Mouse (Mus musculus) hindbrain, embryonic 12.5 days (tissue): ENCODE measurements at regions not wholly inside any gene's neighbourhood (a gene's known extent, or its start where the extent isn't known, plus 50 kb on each side); places are given as distances from the start of the nearest gene placed in this dataset.

Source experiments
- ATAC-seq: fragments of 200-750 bp; cut with Nextera tagmentation; 2 replicates; pipeline ENCODE4 v1.8.0; 2017; ENCODE audit warnings: moderate TSS enrichment; ENCODE audit not compliant: low FRiP score
- H3K27ac ChIP-seq: fragments of 300-500 bp; sonication (generic); 2 replicates; pipeline ENCODE4 v1.5.1; 2016; ENCODE audit warnings: mild to moderate bottlenecking
- H3K27me3 ChIP-seq: fragments of 300-500 bp; sonication (generic); 2 replicates; pipeline ENCODE4 v1.6.1; 2016; ENCODE audit warnings: mild to moderate bottlenecking
- H3K36me3 ChIP-seq: fragments of 300-500 bp; sonication (generic); 2 replicates; pipeline ENCODE4 v1.6.1; 2016; ENCODE audit warnings: mild to moderate bottlenecking
- H3K4me1 ChIP-seq: fragments of 300-500 bp; sonication (generic); 2 replicates; pipeline ENCODE4 v1.6.1; 2016
- H3K4me2 ChIP-seq: fragments of 300-500 bp; sonication (generic); replicated peaks from 2 replicates; pipeline ENCODE4 v1.6.1; 2016; ENCODE audit warnings: mild to moderate bottlenecking
- H3K4me3 ChIP-seq: fragments of 300-500 bp; sonication (generic); 2 replicates; pipeline ENCODE4 v1.5.1; 2016; ENCODE audit warnings: mild to moderate bottlenecking
- H3K9ac ChIP-seq: fragments of 300-500 bp; sonication (generic); 2 replicates; pipeline ENCODE4 v1.6.1; 2016; ENCODE audit warnings: mild to moderate bottlenecking, moderate library complexity
- H3K9me3 ChIP-seq: fragments of 300-500 bp; sonication (generic); replicated peaks from 2 replicates; pipeline ENCODE4 v1.6.1; 2016; ENCODE audit warnings: mild to moderate bottlenecking
- WGBS: fragments of 180-500 bp; shearing (Covaris S2); methylation state at CpG from one replicate; pipeline ENCODE4 v1.1.7; 2016; 5-methylcytosine and 5-hydroxymethylcytosine counted together

DNA sequence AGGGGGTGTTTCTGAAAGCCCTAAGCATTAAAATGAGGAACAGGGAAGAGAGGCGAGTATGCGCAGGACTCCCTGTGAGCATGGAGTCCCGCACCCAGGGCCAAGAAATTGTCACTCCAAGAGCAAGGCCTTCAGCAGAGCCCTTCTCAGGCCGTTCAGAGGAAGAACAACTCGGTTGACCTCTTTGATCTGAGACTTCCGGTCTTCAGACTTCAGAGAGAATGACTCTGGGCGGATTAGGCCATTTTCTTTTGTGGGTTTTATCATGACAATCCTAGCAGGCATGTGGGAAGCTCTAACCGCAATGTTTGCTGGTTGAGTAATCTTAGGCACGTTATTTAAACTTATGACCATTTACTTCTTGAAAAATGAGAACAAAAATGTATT, 193.9 kb upstream of the Creb1 start:
- H3K4me2 ChIP-seq: 0 out of 2 replicates have a peak overlapping the region, but pooled peaks have one; percentile 13
- H3K4me1 ChIP-seq: peaks cover 11% of the 10 kb centered on the region
- no peak overlapping the region for H3K9ac ChIP-seq
- 53% methylated on average over 9 of the region's 9 CpGs for WGBS
- ATAC-seq: no peak
- H3K27ac ChIP-seq: peak overlapping the region; percentile 50
- H3K36me3 ChIP-seq: no peaks in the 10 kb centered on the region
- H3K27me3 ChIP-seq: no peaks in the 10 kb centered on the region
- no peaks in the 10 kb centered on the region for H3K9me3 ChIP-seq
- no peak overlapping the region for H3K4me3 ChIP-seq

- ATAC-seq: peak; percentile 58
- H3K36me3 ChIP-seq: no peaks in the 10 kb centered on the region
- WGBS: 53% methylated on average over 25 of the region's 25 CpGs
- peak overlapping the region; percentile 13; the same call in 1 of the 2 replicates for H3K4me2 ChIP-seq
- H3K9ac ChIP-seq: no peak overlapping the region
- no peak overlapping the region for H3K4me3 ChIP-seq
- H3K27me3 ChIP-seq: no peaks in the 10 kb centered on the region
- peak overlapping the region; percentile 50 for H3K27ac ChIP-seq
- peaks cover 11% of the 10 kb centered on the region for H3K4me1 ChIP-seq
- H3K9me3 ChIP-seq: no peaks in the 10 kb centered on the region
Observed at GRCm38 (mm10) chr1:64337619-64338574, 194.5 kb upstream of the Creb1 start.

GRCm38 (mm10) chr1:64331566-64331965, 200.9 kb upstream of the Creb1 start:
- WGBS: 74% methylated on average over 2 of the region's 2 CpGs
- no peak for ATAC-seq
- Histone ChIP-seq H3K4me1 (no peaks in the 10 kb centered on the region), H3K9ac (no peak overlapping the region), H3K9me3 (no peaks in the 10 kb centered on the region), H3K27ac (no peak overlapping the region), H3K36me3 (no peaks in the 10 kb centered on the region), H3K27me3 (no peaks in the 10 kb centered on the region), H3K4me3 (no peak overlapping the region), H3K4me2 (no peak overlapping the region)

DNA sequence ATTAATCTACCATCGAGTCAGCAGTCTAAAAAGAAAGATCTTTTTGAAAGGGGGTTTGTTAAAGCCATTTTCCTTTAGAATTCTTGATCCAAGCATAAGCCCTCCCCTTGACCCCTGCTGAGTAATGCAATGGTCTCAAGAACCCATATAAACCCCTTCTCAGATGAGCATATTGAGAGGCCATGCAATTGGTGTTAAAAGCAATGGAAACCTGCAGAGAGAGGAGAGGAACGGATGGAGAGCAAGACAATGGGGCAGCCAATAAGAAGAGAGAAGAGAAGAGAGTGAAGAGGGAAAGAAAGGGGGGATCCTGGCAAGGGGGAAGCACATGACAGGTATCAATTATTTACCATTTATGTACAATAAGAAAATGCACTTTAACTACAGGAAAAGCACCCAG, 201.7 kb upstream of the Creb1 start:
- Histone ChIP-seq H3K4me3 (no peak overlapping the region), H3K4me2 (no peak overlapping the region), H3K27me3 (no peaks in the 10 kb centered on the region), H3K9me3 (no peaks in the 10 kb centered on the region), H3K4me1 (no peaks in the 10 kb centered on the region), H3K27ac (no peak overlapping the region), H3K36me3 (no peaks in the 10 kb centered on the region), H3K9ac (no peak overlapping the region)
- 26% methylated on average over 2 of the region's 2 CpGs for WGBS
- no peak for ATAC-seq

- Histone ChIP-seq H3K27ac (no peak overlapping the region), H3K36me3 (no peaks in the 10 kb centered on the region), H3K9ac (no peak overlapping the region), H3K4me3 (no peak overlapping the region), H3K4me2 (no peak overlapping the region), H3K27me3 (no peaks in the 10 kb centered on the region), H3K4me1 (no peaks in the 10 kb centered on the region), H3K9me3 (no peaks in the 10 kb centered on the region)
- WGBS: 87% methylated on average over 4 of the region's 4 CpGs
- ATAC-seq: no peak
Observed at GRCm38 (mm10) chr1:64322197-64322596, 200.1 kb upstream of the Klf7 start.

- no peaks in the 10 kb centered on the region for H3K4me1 ChIP-seq
- H3K4me2 ChIP-seq: no peak overlapping the region
- H3K27me3 ChIP-seq: no peaks in the 10 kb centered on the region
- no peaks in the 10 kb centered on the region for H3K36me3 ChIP-seq
- no peak overlapping the region for H3K9ac ChIP-seq
- H3K4me3 ChIP-seq: no peak overlapping the region
- H3K9me3 ChIP-seq: no peaks in the 10 kb centered on the region
- no peak overlapping the region for H3K27ac ChIP-seq
- WGBS: 80% methylated on average over 3 of the region's 3 CpGs
- ATAC-seq: no peak
Observed at GRCm38 (mm10) chr1:64319155-64319582, 197.1 kb upstream of the Klf7 start.

DNA sequence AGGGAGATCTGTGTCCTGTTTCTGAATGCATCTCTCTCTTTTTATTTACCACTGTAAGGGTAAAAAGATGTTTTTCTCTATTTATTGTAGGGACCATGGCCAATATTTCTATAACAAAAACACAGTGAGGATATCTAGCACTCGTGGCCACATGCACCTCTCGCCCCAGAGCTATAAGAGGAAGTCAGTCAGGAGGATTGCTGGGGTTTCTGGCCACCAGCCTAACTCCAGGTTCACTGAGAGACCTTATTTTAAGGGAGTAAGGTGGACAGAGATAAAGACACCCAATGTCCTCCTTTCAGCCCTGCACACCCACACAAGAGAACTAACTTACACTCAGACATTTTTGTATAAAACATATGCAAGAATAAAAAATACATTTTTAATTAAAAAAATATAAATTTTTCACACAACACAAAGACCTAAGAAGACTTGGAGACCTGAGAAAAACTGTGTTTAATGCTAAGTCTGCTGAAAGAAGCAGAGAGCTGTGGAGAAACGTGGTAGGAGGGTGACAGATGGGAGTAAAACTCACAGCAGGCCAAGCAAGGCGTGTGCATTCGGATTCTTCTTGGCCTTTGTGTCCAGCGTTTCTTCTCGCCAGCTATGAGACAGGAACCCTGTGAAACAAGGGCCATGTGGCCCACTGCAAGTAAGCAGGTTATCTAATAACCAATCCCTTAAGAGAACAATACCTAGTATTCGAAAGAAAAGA, 196.5 kb upstream of the Klf7 start:
- H3K9me3 ChIP-seq: no peaks in the 10 kb centered on the region
- no peak overlapping the region for H3K27ac ChIP-seq
- H3K4me3 ChIP-seq: no peak overlapping the region
- H3K4me1 ChIP-seq: no peaks in the 10 kb centered on the region
- H3K27me3 ChIP-seq: no peaks in the 10 kb centered on the region
- WGBS: 77% methylated on average over 8 of the region's 8 CpGs
- no peak overlapping the region for H3K4me2 ChIP-seq
- no peaks in the 10 kb centered on the region for H3K36me3 ChIP-seq
- no peak overlapping the region for H3K9ac ChIP-seq
- no peak for ATAC-seq

DNA sequence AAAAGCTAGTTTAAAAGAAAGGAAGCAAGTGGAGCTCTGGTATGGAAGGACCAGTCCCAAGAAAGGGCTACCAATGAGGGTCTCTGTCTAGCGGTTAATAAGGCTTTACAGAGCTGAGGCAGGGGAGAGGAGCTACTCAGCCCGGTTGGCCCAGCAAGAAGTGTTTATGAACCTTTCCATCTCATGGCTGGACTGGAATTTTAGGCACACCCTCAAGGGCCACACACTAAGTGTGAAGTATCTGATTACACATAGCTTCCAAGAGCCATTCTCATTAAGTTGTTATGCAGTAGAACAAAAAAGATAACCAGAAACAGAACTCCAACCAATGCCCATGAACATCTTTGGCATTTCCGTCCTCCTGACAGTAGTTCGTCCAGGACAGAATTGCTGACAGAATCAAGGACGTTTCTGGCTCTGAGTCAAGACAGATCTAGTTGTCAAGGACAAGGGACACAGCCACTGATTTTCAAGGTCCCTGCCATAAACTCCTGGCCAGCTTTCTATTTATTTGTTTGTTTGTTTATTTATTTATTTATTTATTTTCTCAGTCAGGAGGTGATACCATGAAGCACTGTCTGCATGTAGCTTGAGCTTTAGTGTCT, 195.1 kb upstream of the Klf7 start:
- no peak for ATAC-seq
- H3K4me1 ChIP-seq: no peaks in the 10 kb centered on the region
- H3K36me3 ChIP-seq: no peaks in the 10 kb centered on the region
- no peak overlapping the region for H3K9ac ChIP-seq
- 78% methylated on average over 5 of the region's 5 CpGs for WGBS
- no peak overlapping the region for H3K4me3 ChIP-seq
- H3K27ac ChIP-seq: no peak overlapping the region
- no peak overlapping the region for H3K4me2 ChIP-seq
- H3K27me3 ChIP-seq: no peaks in the 10 kb centered on the region
- H3K9me3 ChIP-seq: no peaks in the 10 kb centered on the region

- Histone ChIP-seq H3K27ac (no peak overlapping the region), H3K9ac (no peak overlapping the region), H3K4me3 (no peak overlapping the region), H3K4me2 (no peak overlapping the region), H3K4me1 (peaks cover 7% of the 10 kb centered on the region), H3K36me3 (no peaks in the 10 kb centered on the region), H3K9me3 (no peaks in the 10 kb centered on the region), H3K27me3 (no peaks in the 10 kb centered on the region)
- 25% methylated on average over 3 of the region's 3 CpGs for WGBS
- no peak for ATAC-seq
Observed at GRCm38 (mm10) chr1:64311371-64311770, 189.3 kb upstream of the Klf7 start.

DNA sequence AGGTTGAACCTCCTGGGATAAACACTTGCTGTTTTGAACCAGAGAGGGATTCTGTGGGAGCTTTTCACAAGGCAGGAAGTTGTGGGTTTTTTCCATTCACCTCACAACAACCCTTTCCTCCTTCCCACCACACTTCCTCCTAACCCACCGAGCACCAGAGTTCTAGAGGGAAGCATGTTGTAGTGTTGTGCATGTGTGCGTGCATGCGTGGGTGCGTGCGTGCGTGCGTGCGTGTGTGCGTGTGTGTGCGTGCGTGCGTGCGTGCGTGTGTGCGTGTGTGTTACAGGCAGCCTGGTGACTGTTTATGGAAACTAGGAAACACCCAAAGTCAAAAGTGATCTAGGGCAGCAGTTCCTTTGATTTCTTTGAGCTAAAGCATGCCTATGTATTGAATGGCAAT, 186.5 kb upstream of the Klf7 start:
- no peaks in the 10 kb centered on the region for H3K36me3 ChIP-seq
- WGBS: 93% methylated on average over 15 of the region's 15 CpGs
- peak overlapping the region; percentile 35; the same call in 1 of the 2 replicates for H3K27ac ChIP-seq
- no peak for ATAC-seq
- H3K4me1 ChIP-seq: peaks cover 14% of the 10 kb centered on the region
- H3K4me2 ChIP-seq: no peak overlapping the region
- no peak overlapping the region for H3K4me3 ChIP-seq
- H3K27me3 ChIP-seq: no peaks in the 10 kb centered on the region
- H3K9ac ChIP-seq: no peak overlapping the region
- no peaks in the 10 kb centered on the region for H3K9me3 ChIP-seq

DNA sequence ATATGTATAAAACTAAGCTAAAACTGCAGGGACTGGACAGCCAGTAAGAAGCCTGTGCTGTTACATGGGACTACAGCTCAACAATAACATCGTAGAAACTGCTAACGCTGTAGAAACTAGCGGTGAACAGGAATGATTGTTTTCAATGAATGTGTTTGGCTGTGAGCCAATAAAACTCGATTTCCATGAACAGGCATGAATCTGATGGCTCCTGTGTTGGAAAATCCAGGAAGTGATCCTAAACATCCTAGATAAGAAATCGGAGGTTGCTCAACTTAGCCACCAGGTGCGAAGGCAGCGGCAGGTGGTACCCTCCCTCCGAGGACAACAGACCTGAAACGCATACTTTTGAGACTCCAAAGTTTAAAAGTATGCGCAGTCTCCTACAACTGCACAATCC, 186.0 kb upstream of the Klf7 start:
- peaks cover 16% of the 10 kb centered on the region for H3K4me1 ChIP-seq
- no peak overlapping the region for H3K4me2 ChIP-seq
- no peak overlapping the region; the same call in 1 of the 2 replicates for H3K27ac ChIP-seq
- no peaks in the 10 kb centered on the region for H3K9me3 ChIP-seq
- ATAC-seq: no peak
- H3K36me3 ChIP-seq: no peaks in the 10 kb centered on the region
- no peak overlapping the region for H3K4me3 ChIP-seq
- WGBS: 70% methylated on average over 10 of the region's 10 CpGs
- no peak overlapping the region for H3K9ac ChIP-seq
- no peaks in the 10 kb centered on the region for H3K27me3 ChIP-seq
